Mouse (Mus musculus) right cerebral cortex, postnatal 25 days (tissue): ENCODE measurements at regions not wholly inside any gene's neighbourhood (a gene's known extent, or its start where the extent isn't known, plus 50 kb on each side); places are given as distances from the start of the nearest gene placed in this dataset.

ENCODE experiments used
- DNase-seq: peaks from one replicate; pipeline ENCODE4 v3.0.0; 2022

GRCm38 (mm10) chr3:149262332-149262970 is 272.1 kb upstream of the Adgrl2 start:
- no peak for DNase-seq

GRCm38 (mm10) chr3:149261764-149262163 is 271.4 kb upstream of the Adgrl2 start:
- DNase-seq = no peak

GRCm38 (mm10) chr3:149258826-149259225 is 268.5 kb upstream of the Adgrl2 start:
- no peak for DNase-seq

- DNase-seq = no peak
Measured at GRCm38 (mm10) chr3:149256891-149257290, 266.5 kb upstream of the Adgrl2 start.

- no peak for DNase-seq
Measured at GRCm38 (mm10) chr3:149253080-149253479, 262.7 kb upstream of the Adgrl2 start.

GRCm38 (mm10) chr3:149252144-149252543 is 261.8 kb upstream of the Adgrl2 start:
- no peak for DNase-seq

- no peak for DNase-seq
Measured at GRCm38 (mm10) chr3:149247626-149247987, 257.3 kb upstream of the Adgrl2 start.

GRCm38 (mm10) chr3:149246935-149247625 is 256.7 kb upstream of the Adgrl2 start:
- DNase-seq = no peak

- no peak for DNase-seq
Measured at GRCm38 (mm10) chr3:149239664-149240063, 249.3 kb upstream of the Adgrl2 start.

GRCm38 (mm10) chr3:149238076-149238475 is 247.7 kb upstream of the Adgrl2 start:
- no peak for DNase-seq

GRCm38 (mm10) chr3:149235183-149235582 is 244.8 kb upstream of the Adgrl2 start:
- no peak for DNase-seq

GRCm38 (mm10) chr3:149233691-149234131 is 243.4 kb upstream of the Adgrl2 start:
- DNase-seq = no peak

- DNase-seq = peak; percentile 66
Measured at GRCm38 (mm10) chr3:149233191-149233641, 242.9 kb upstream of the Adgrl2 start.

GRCm38 (mm10) chr3:149231346-149231745 is 241.0 kb upstream of the Adgrl2 start:
- DNase-seq = no peak

- DNase-seq = no peak
Measured at GRCm38 (mm10) chr3:149227556-149227955, 237.2 kb upstream of the Adgrl2 start.

- DNase-seq = no peak
Measured at GRCm38 (mm10) chr3:149226723-149227122, 236.4 kb upstream of the Adgrl2 start.

GRCm38 (mm10) chr3:149225684-149226083 is 235.3 kb upstream of the Adgrl2 start:
- DNase-seq = no peak

- DNase-seq = no peak
Measured at GRCm38 (mm10) chr3:149224271-149224670, 233.9 kb upstream of the Adgrl2 start.

- DNase-seq = no peak
Measured at GRCm38 (mm10) chr3:149223776-149224175, 233.4 kb upstream of the Adgrl2 start.

- no peak for DNase-seq
Measured at GRCm38 (mm10) chr3:149220958-149221357, 230.6 kb upstream of the Adgrl2 start.

- no peak for DNase-seq
Measured at GRCm38 (mm10) chr3:149220304-149220951, 230.1 kb upstream of the Adgrl2 start.

GRCm38 (mm10) chr3:149219381-149220303 is 229.3 kb upstream of the Adgrl2 start:
- no peak for DNase-seq
